Mouse (Mus musculus) neutrophil, adult 59 days (primary cell): ENCODE results near the gene Vcpkmt. TPM values are rescaled to one million over a fixed set of nuclear protein-coding genes. Genes with fewer than 3 reads are reported as not detected.

Source experiments
- total RNA-seq, 2 experiments: library from RNA; stranded (reverse); gene quantifications; 1 replicate in 1 of 2; 2 replicates in 1 of 2; pipeline ENCODE4 v1.2.4; 2023

Vcpkmt gene
- total RNA-seq: 1 to 10 TPM; 3.4 to 4.0 TPM

GRCm38 (mm10) chr12:69582613-69583269 lies at the start of gene Vcpkmt:
Vcpkmt (minus strand) TSS chr12:69583028.

Other genes starting within 250 kb of the Vcpkmt start
- 10 to 100 TPM; 31.1 to 40.9 TPM for gene Nemf, start 225.9 kb downstream of the Vcpkmt start, total RNA-seq
- 100 to 1,000 TPM; 134 to 152 TPM for gene Arf6, start 210.9 kb downstream of the Vcpkmt start, total RNA-seq
- under 1 TPM; 0.62 to 0.66 TPM for gene Gm9887, start 210.6 kb downstream of the Vcpkmt start, total RNA-seq
- gene Sos2, start 98.8 kb upstream of the Vcpkmt start, total RNA-seq: 10 to 100 TPM; 71.4 to 79.7 TPM
- gene L2hgdh, start 141.8 kb upstream of the Vcpkmt start, total RNA-seq: 1 to 10 TPM; 2.8 to 3.1 TPM
- 1 to 10 TPM; 3.2 to 3.3 TPM for gene Atp5s, start 141.9 kb upstream of the Vcpkmt start, total RNA-seq
- not detected for gene Cdkl1, start 208.2 kb upstream of the Vcpkmt start, total RNA-seq